ENCODE assay signal across 13 mouse cellular contexts in genomic region chr4:123927961-123928360, GRCm38 (mm10). TPM values are rescaled to one million over a fixed set of nuclear protein-coding genes. Genes with fewer than 3 reads are reported as not detected.
DNase-seq lines count a peak whose midpoint lies in the region; ATAC-seq and TF ChIP-seq lines count a peak whose summit lies in the region.
"Had no signal": no experiment of that assay in that cellular context is flagged by ENCODE, and none has a peak within 500 bp of the region (broad histone marks: within the 10 kb centered on the region; RNA-seq: fewer than 3 reads in every experiment).

No protein-coding gene starts in this region.

- ATAC-seq in kidney, embryonic 14.5 days (ENCODE audit: low FRiP score, low TSS enrichment), result no peak
- ATAC-seq in forebrain, embryonic 12.5 days (ENCODE audit: low FRiP score), result no peak
- ATAC-seq: midbrain, embryonic 16.5 days had no signal

- TF ChIP-seq POLR2A in kidney, adult 2 months (IDR thresholded peaks at IDR 0.05; ENCODE audit: low read depth, low read length), result no peak
- no peak for TF ChIP-seq POLR2A in bone marrow macrophage, adult 2 months (IDR thresholded peaks at IDR 0.05; ENCODE audit: borderline replicate concordance, low read depth, low read length)

- DNase-seq in kidney, adult 2 months, result peak; percentile 45
- peak; percentile 77 for DNase-seq in A20 (ENCODE audit: low read depth, low spot score)
- DNase-seq in lung, postnatal 36 days, result peak; percentile 38
- no peak for DNase-seq in T-cell, adult 2 months (ENCODE audit: low spot score)
- no peak for DNase-seq in ovary, postnatal 10 days (ENCODE audit: low spot score)
- DNase-seq: cerebellum, adult 18-20 months had no signal

- H3K9me3 ChIP-seq in kidney, embryonic 14.5 days (ENCODE audit: control insufficient read depth, low read length), result no peaks in the 10 kb centered on the region
- no peaks in the 10 kb centered on the region for H3K9me3 ChIP-seq in forebrain, embryonic 12.5 days
- H3K9me3 ChIP-seq: embryonic facial prominence, embryonic 13.5 days; limb, embryonic 12.5 days had no signal

- no peak overlapping the region for H3K9ac ChIP-seq in kidney, embryonic 14.5 days (ENCODE audit: low read depth, low read length)
- no peak overlapping the region for H3K9ac ChIP-seq in forebrain, embryonic 12.5 days
- H3K9ac ChIP-seq: embryonic facial prominence, embryonic 13.5 days; limb, embryonic 12.5 days had no signal

- no peaks in the 10 kb centered on the region for H3K4me1 ChIP-seq in kidney, adult 2 months (ENCODE audit: control insufficient read depth, insufficient read depth, low read length)
- H3K4me1 ChIP-seq in kidney, embryonic 14.5 days (ENCODE audit: control insufficient read depth, insufficient read depth, low read length), result no peaks in the 10 kb centered on the region
- peaks cover 39% of the 10 kb centered on the region for H3K4me1 ChIP-seq in bone marrow macrophage, adult 2 months (ENCODE audit: control insufficient read depth, insufficient read depth, low read length)
- H3K4me1 ChIP-seq in forebrain, embryonic 12.5 days, result no peaks in the 10 kb centered on the region
- H3K4me1 ChIP-seq: embryonic facial prominence, embryonic 13.5 days; limb, embryonic 12.5 days had no signal

- no peak overlapping the region for H3K27ac ChIP-seq in kidney, adult 2 months (ENCODE audit: insufficient read depth, low read depth, low read length)
- H3K27ac ChIP-seq in kidney, embryonic 14.5 days (ENCODE audit: low read depth, low read length), result no peak overlapping the region
- H3K27ac ChIP-seq in bone marrow macrophage, adult 2 months (ENCODE audit: insufficient read depth, low read depth, low read length), result peak overlapping the region; percentile 75
- no peak overlapping the region for H3K27ac ChIP-seq in forebrain, embryonic 12.5 days
- H3K27ac ChIP-seq: embryonic facial prominence, embryonic 13.5 days; limb, embryonic 12.5 days had no signal

- H3K4me2 ChIP-seq in kidney, embryonic 14.5 days (replicated peaks; ENCODE audit: low read depth, low read length), result no peak overlapping the region
- H3K4me2 ChIP-seq in forebrain, embryonic 12.5 days, result no peak overlapping the region
- H3K4me2 ChIP-seq: embryonic facial prominence, embryonic 13.5 days; limb, embryonic 12.5 days had no signal

- no peak overlapping the region for H3K4me3 ChIP-seq in kidney, adult 2 months (ENCODE audit: insufficient read depth, low read depth, low read length)
- H3K4me3 ChIP-seq in kidney, embryonic 14.5 days (ENCODE audit: low read length), result no peak overlapping the region
- H3K4me3 ChIP-seq in bone marrow macrophage, adult 2 months (ENCODE audit: insufficient read depth, low read length), result no peak overlapping the region
- no peak overlapping the region for H3K4me3 ChIP-seq in forebrain, embryonic 12.5 days (replicated peaks)
- H3K4me3 ChIP-seq: embryonic facial prominence, embryonic 13.5 days; limb, embryonic 12.5 days had no signal

- TF ChIP-seq CTCF in kidney, adult 2 months (conservative IDR thresholded peaks at IDR 0.05; ENCODE audit: insufficient read depth, insufficient read length, low read depth, low read length), result no peak
- no peak for TF ChIP-seq CTCF in bone marrow macrophage, adult 2 months (IDR thresholded peaks at IDR 0.05; ENCODE audit: low read depth, low read length)

- peaks cover 10% of the 10 kb centered on the region for H3K36me3 ChIP-seq in kidney, adult 2 months (ENCODE audit: control insufficient read depth, insufficient read depth, low read length)
- H3K36me3 ChIP-seq in kidney, embryonic 14.5 days (ENCODE audit: control insufficient read depth, insufficient read depth, low read length), result peaks cover 66% of the 10 kb centered on the region
- H3K36me3 ChIP-seq in forebrain, embryonic 12.5 days (replicated peaks), result peaks cover 84% of the 10 kb centered on the region

- no peaks in the 10 kb centered on the region for H3K27me3 ChIP-seq in kidney, adult 2 months (replicated peaks; ENCODE audit: control insufficient read depth, insufficient read depth, low read length)
- H3K27me3 ChIP-seq in kidney, embryonic 14.5 days (ENCODE audit: control insufficient read depth, insufficient read depth, low read length), result no peaks in the 10 kb centered on the region
- H3K27me3 ChIP-seq in forebrain, embryonic 12.5 days, result no peaks in the 10 kb centered on the region
- H3K27me3 ChIP-seq: embryonic facial prominence, embryonic 13.5 days; limb, embryonic 12.5 days had no signal

RNA-seq across cellular contexts. Expression of gene 4930535I16Rik, which starts 10.1 kb away (rescaled TPM):
- polyA plus RNA-seq in kidney, adult 2 months (2012; rRNA removed), result not detected in 2 replicates
- polyA plus RNA-seq in kidney, embryonic 14.5 days (2014; fragmentation: Nextera tagmentation; extraction: Ambion mirVana), result not detected in 2 replicates
- not detected in 2 replicates for polyA plus RNA-seq in bone marrow macrophage, adult 2 months (2012; ENCODE audit: insufficient read depth, insufficient read length, missing spikeins)
- not detected in 2 replicates for polyA plus RNA-seq in forebrain, embryonic 12.5 days (2016; fragmentation: Nextera tagmentation; extraction: Ambion mirVana)
- polyA plus RNA-seq: embryonic facial prominence, embryonic 13.5 days; heart, embryonic 14.5 days; limb, embryonic 12.5 days; midbrain, embryonic 16.5 days had no signal

RNA-seq across cellular contexts. Expression of gene Rragc, which starts 10.7 kb away (rescaled TPM):
- polyA plus RNA-seq in kidney, adult 2 months (2012; rRNA removed), result 53.0 and 63.8 TPM in 2 replicates
- polyA plus RNA-seq in kidney, embryonic 14.5 days (2014; fragmentation: Nextera tagmentation; extraction: Ambion mirVana), result 34.8 and 52.2 TPM in 2 replicates
- 176 and 196 TPM in 2 replicates for polyA plus RNA-seq in bone marrow macrophage, adult 2 months (2012; ENCODE audit: insufficient read depth, insufficient read length, missing spikeins)
- polyA plus RNA-seq in forebrain, embryonic 12.5 days (2016; fragmentation: Nextera tagmentation; extraction: Ambion mirVana), result 53.6 and 56.6 TPM in 2 replicates

RNA-seq across cellular contexts. Expression of gene Mycbp, which starts 23.3 kb away (rescaled TPM):
- polyA plus RNA-seq in kidney, adult 2 months (2012; rRNA removed), result 19.5 and 30.1 TPM in 2 replicates
- polyA plus RNA-seq in kidney, embryonic 14.5 days (2014; fragmentation: Nextera tagmentation; extraction: Ambion mirVana), result 76.5 and 91.2 TPM in 2 replicates
- 17.1 and 21.1 TPM in 2 replicates for polyA plus RNA-seq in bone marrow macrophage, adult 2 months (2012; ENCODE audit: insufficient read depth, insufficient read length, missing spikeins)
- polyA plus RNA-seq in forebrain, embryonic 12.5 days (2016; fragmentation: Nextera tagmentation; extraction: Ambion mirVana), result 49.4 and 50.2 TPM in 2 replicates

Comparison
In these comparisons a context has a peak if more than half of its experiments do, and no peak if none do; other contexts are left out.
1. DNase-seq: peak in kidney, adult 2 months (single experiment), A20 (single experiment) and lung, postnatal 36 days (single experiment); none in T-cell, adult 2 months (single experiment) and ovary, postnatal 10 days (single experiment).